In the genomic region with DNA sequence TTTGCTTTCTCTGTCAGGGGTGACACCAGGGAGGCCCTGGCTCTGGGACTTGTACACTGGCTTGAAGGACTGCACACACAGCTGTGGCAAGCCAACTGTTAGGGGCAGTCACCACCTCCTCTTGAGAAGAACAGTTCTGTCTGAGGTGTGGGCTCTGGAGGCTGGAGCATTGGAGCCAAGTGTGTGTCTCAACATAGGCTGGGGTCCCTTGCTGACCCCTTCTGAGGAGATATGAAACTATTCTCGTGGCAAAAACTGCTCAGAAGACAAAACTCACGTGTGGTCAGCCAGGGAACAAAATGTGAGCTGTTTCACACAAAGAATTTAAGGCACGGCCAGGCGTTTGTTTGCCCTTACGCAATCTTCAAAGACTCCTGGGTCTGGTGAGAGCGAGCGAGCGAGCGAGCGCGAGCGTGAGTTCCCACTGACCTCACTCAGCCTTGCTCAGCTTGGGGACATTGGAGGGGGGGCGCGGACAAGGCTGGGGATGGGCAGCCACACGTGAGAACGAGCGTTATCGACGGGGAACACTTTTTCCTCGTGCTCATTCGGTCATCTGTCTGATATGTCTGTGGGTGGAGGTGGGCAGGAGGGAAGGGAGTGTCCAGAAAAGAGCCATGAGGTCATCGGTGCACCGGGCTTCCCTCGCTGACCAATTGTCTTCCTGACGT, we compare ENCODE assay signal across 8 mouse cellular contexts. TPM values are rescaled to one million over a fixed set of nuclear protein-coding genes. Genes with fewer than 3 reads are reported as not detected.
DNase-seq lines count a peak whose midpoint lies in the region; ATAC-seq lines count a peak whose summit lies in the region.

No protein-coding gene starts in this region.

- peak overlapping the region; percentile 24; the same call in 1 of the 2 replicates for H3K4me3 ChIP-seq in hindbrain, embryonic 10.5 days
- no peak overlapping the region for H3K4me3 ChIP-seq in hindbrain, embryonic 11.5 days (ENCODE audit: low read depth, low read length)
- peak overlapping the region; percentile 29 for H3K4me3 ChIP-seq in kidney, embryonic 16.5 days (ENCODE audit: low read length)

- no peaks in the 10 kb centered on the region for H3K36me3 ChIP-seq in hindbrain, embryonic 10.5 days
- no peaks in the 10 kb centered on the region for H3K36me3 ChIP-seq in hindbrain, embryonic 11.5 days (ENCODE audit: control insufficient read depth, insufficient read depth, low read length)
- no peaks in the 10 kb centered on the region for H3K36me3 ChIP-seq in kidney, embryonic 16.5 days (ENCODE audit: insufficient read depth, low read length)

- 40% methylated on average over 25 of the region's 25 CpGs for WGBS in hindbrain, embryonic 10.5 days
- WGBS in hindbrain, embryonic 11.5 days = 39% methylated on average over 25 of the region's 25 CpGs
- 7% methylated on average over 25 of the region's 25 CpGs for WGBS in kidney, embryonic 16.5 days

- no peak overlapping the region for H3K9ac ChIP-seq in hindbrain, embryonic 11.5 days (ENCODE audit: low read depth, low read length)
- H3K9ac ChIP-seq in kidney, embryonic 16.5 days (replicated peaks; ENCODE audit: low read length) = peak overlapping the region; percentile 44

- H3K27ac ChIP-seq in hindbrain, embryonic 10.5 days = peak overlapping the region; percentile 66; the same call in 1 of the 2 replicates
- no peak overlapping the region for H3K27ac ChIP-seq in hindbrain, embryonic 11.5 days (ENCODE audit: low read depth, low read length)
- H3K27ac ChIP-seq in kidney, embryonic 16.5 days (ENCODE audit: low read length) = peak overlapping the region; percentile 50

- no peaks in the 10 kb centered on the region for H3K9me3 ChIP-seq in hindbrain, embryonic 10.5 days
- H3K9me3 ChIP-seq in hindbrain, embryonic 11.5 days (ENCODE audit: control insufficient read depth, low read length) = no peaks in the 10 kb centered on the region
- H3K9me3 ChIP-seq in kidney, embryonic 16.5 days (ENCODE audit: low read length) = no peaks in the 10 kb centered on the region

- peaks cover 13% of the 10 kb centered on the region for H3K27me3 ChIP-seq in hindbrain, embryonic 10.5 days (ENCODE audit: insufficient read depth, poor library complexity, severe bottlenecking)
- peaks cover 2% of the 10 kb centered on the region for H3K27me3 ChIP-seq in hindbrain, embryonic 11.5 days (ENCODE audit: control insufficient read depth, insufficient read depth, low read length)
- H3K27me3 ChIP-seq in kidney, embryonic 16.5 days (ENCODE audit: insufficient read depth, low read length) = no peaks in the 10 kb centered on the region

- no peak overlapping the region for H3K4me2 ChIP-seq in hindbrain, embryonic 11.5 days (replicated peaks; ENCODE audit: low read depth, low read length)
- H3K4me2 ChIP-seq in kidney, embryonic 16.5 days (replicated peaks; ENCODE audit: low read depth, low read length) = peak overlapping the region; percentile 54

- DNase-seq in hindbrain, embryonic 10.5 days (ENCODE audit: low spot score) = peak; percentile 22
- DNase-seq in hindbrain, embryonic 11.5 days (ENCODE audit: low spot score) = no peak
- peak; percentile 84 for DNase-seq in lung, postnatal 25 days (ENCODE audit: low spot score)
- no peak for DNase-seq in natural killer cell, adult 2 months (ENCODE audit: low spot score in 2 of 2)
- no peak for DNase-seq in frontal cortex, postnatal 14 days (ENCODE audit: low spot score in 2 of 2)
- no peak for DNase-seq in thymus, postnatal 0 days (ENCODE audit: low spot score)

- peaks cover 20% of the 10 kb centered on the region for H3K4me1 ChIP-seq in hindbrain, embryonic 10.5 days (replicated peaks)
- H3K4me1 ChIP-seq in hindbrain, embryonic 11.5 days (replicated peaks; ENCODE audit: control insufficient read depth, insufficient read depth, low read length) = no peaks in the 10 kb centered on the region
- peaks cover 22% of the 10 kb centered on the region for H3K4me1 ChIP-seq in kidney, embryonic 16.5 days (ENCODE audit: insufficient read depth, low read length)

- ATAC-seq in hindbrain, embryonic 11.5 days (ENCODE audit: low FRiP score) = no peak
- ATAC-seq in granulocyte monocyte progenitor cell, adult 5-6 weeks (replicated peaks; ENCODE audit: poor library complexity, severe bottlenecking) = peak; percentile 62
- peak; percentile 37 for ATAC-seq in kidney, embryonic 16.5 days (ENCODE audit: low FRiP score, low TSS enrichment)

RNA-seq across cellular contexts. Expression of gene Tmem44, which starts 48.3 kb away (rescaled TPM):
- polyA plus RNA-seq in hindbrain, embryonic 10.5 days (2016; fragmentation: Nextera tagmentation; extraction: Ambion mirVana) = 22.8 and 39.3 TPM in 2 replicates
- polyA plus RNA-seq in hindbrain, embryonic 11.5 days (2014; fragmentation: Nextera tagmentation; extraction: Ambion mirVana) = 30.9 and 32.0 TPM in 2 replicates
- total RNA-seq in granulocyte monocyte progenitor cell, adult 5-6 weeks (2014; fragmentation: Nextera tagmentation) = 1.4 TPM in 1 of 2 replicates, not detected in the other
- total RNA-seq in granulocyte monocyte progenitor cell, adult 5-6 weeks (2017) = 0.21 and 0.30 TPM in 2 replicates
- 16.8 and 19.7 TPM in 2 replicates for polyA plus RNA-seq in kidney, embryonic 16.5 days (2015; fragmentation: Nextera tagmentation; extraction: Ambion mirVana)
- 2.1 and 2.2 TPM in 2 replicates for polyA plus RNA-seq in thymus, postnatal 0 days (2015; fragmentation: Nextera tagmentation; extraction: Ambion mirVana)

Comparison
In these comparisons a context has a peak if more than half of its experiments do, and no peak if none do; other contexts are left out.
1. DNase-seq: peak in hindbrain, embryonic 10.5 days (single experiment) and lung, postnatal 25 days (single experiment); none in hindbrain, embryonic 11.5 days (single experiment), natural killer cell, adult 2 months (0 of 2), frontal cortex, postnatal 14 days (0 of 2) and thymus, postnatal 0 days (single experiment).